In genomic region chr19:25980308-25980707, GRCm38 (mm10) we compare ENCODE assay signal across 11 mouse cellular contexts.
"Had no signal": no experiment of that assay in that cellular context is flagged by ENCODE, and none has a peak within 500 bp of the region (broad histone marks: within the 10 kb centered on the region; RNA-seq: fewer than 3 reads in every experiment).

No protein-coding gene starts in this region.

- ATAC-seq: lung, postnatal 0 days; midbrain, embryonic 13.5 days had no signal

- H3K4me3 ChIP-seq: left cerebral cortex, adult 2 months; limb, embryonic 10.5 days; liver, embryonic 15.5 days; midbrain, embryonic 13.5 days had no signal

- H3K36me3 ChIP-seq: limb, embryonic 10.5 days; liver, embryonic 15.5 days; midbrain, embryonic 13.5 days had no signal

- H3K9ac ChIP-seq: liver, embryonic 15.5 days; midbrain, embryonic 13.5 days had no signal

- H3K9me3 ChIP-seq: limb, embryonic 10.5 days; liver, embryonic 15.5 days; midbrain, embryonic 13.5 days had no signal

- H3K4me2 ChIP-seq: liver, embryonic 11.5 days; liver, embryonic 15.5 days; midbrain, embryonic 13.5 days had no signal

- DNase-seq: kidney, postnatal 25 days; lung, adult 2 months; lung, postnatal 36 days; right cerebral cortex, postnatal 25 days; thymus, postnatal 36 days had no signal

- H3K27ac ChIP-seq: left cerebral cortex, adult 2 months; limb, embryonic 10.5 days; liver, embryonic 15.5 days; midbrain, embryonic 13.5 days had no signal

- H3K27me3 ChIP-seq: liver, embryonic 15.5 days; midbrain, embryonic 13.5 days had no signal

- H3K4me1 ChIP-seq: limb, embryonic 10.5 days; liver, embryonic 15.5 days; midbrain, embryonic 13.5 days had no signal
